Mouse (Mus musculus) lung, adult 2 months (tissue): ENCODE results near the gene Vmn1r17.

Source experiments
- CTCF ChIP-seq: fragments of 200-500 bp; IDR thresholded peaks from 2 replicates; pipeline ENCODE4 v1.5.1; 2011; ENCODE audit warnings: mild to moderate bottlenecking, low read length, control low read depth; ENCODE audit not compliant: insufficient read depth
- POLR2A ChIP-seq: fragments of 200-500 bp; IDR thresholded peaks from 2 replicates; pipeline ENCODE4 v1.6.1; 2011; ENCODE audit warnings: low read depth, mild to moderate bottlenecking, control low read depth, low read length, borderline replicate concordance; ENCODE audit errors: extremely low read depth

- TF ChIP-seq CTCF (no peak), POLR2A (no peak)
These were observed 32.2 kb upstream of the Vmn1r17 start, which contains the start of gene Vmn1r18 for GRCm38 (mm10) chr6:57395683-57396082.
